Comparison of ENCODE assay signal across 26 mouse cellular contexts in the genomic region with DNA sequence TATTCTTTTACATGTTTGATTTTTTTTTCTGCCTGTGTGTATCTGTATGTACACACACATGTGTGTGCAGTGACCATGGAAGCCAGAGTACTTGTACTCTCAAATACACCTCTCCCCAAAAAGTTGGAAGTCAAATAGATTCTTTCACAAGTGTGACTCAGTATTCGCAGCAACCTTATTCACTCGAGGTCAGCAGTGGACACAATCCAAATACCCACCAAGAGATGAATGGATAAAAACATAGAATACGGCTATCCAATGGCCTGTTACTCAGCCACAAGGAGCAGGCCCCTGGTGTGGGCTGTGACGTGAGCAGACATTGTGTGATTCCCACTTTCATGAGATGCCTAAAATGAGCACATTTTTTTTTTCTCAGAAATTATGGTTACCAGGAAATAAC. TPM values are rescaled to one million over a fixed set of nuclear protein-coding genes. Genes with fewer than 3 reads are reported as not detected.
"Had no signal": no experiment of that assay in that cellular context is flagged by ENCODE, and none has a peak within 500 bp of the region (broad histone marks: within the 10 kb centered on the region; RNA-seq: fewer than 3 reads in every experiment).

No protein-coding gene starts in this region.

- H3K4me2 ChIP-seq: lung, embryonic 14.5 days; midbrain, embryonic 12.5 days; neural tube, embryonic 13.5 days; neural tube, embryonic 15.5 days had no signal

- H3K36me3 ChIP-seq: midbrain, embryonic 10.5 days; midbrain, embryonic 12.5 days; neural tube, embryonic 13.5 days; neural tube, embryonic 15.5 days had no signal

- H3K4me3 ChIP-seq: midbrain, embryonic 10.5 days; midbrain, embryonic 12.5 days; myocyte; neural tube, embryonic 13.5 days; neural tube, embryonic 15.5 days had no signal

- H3K27ac ChIP-seq: midbrain, embryonic 10.5 days; midbrain, embryonic 12.5 days; neural tube, embryonic 15.5 days had no signal

- H3K27me3 ChIP-seq: neural tube, embryonic 13.5 days; neural tube, embryonic 15.5 days had no signal

- H3K9ac ChIP-seq: lung, embryonic 14.5 days; midbrain, embryonic 12.5 days; neural tube, embryonic 13.5 days; neural tube, embryonic 15.5 days had no signal

- DNase-seq: lung, adult 18-20 months; lung, embryonic 14.5 days; lung, postnatal 10 days; lung, postnatal 4 days; midbrain, embryonic 14.5 days; retina, postnatal 1 day; right cerebral cortex, adult 18-20 months; right cerebral cortex, postnatal 25 days; right cerebral cortex, postnatal 4 days; spleen, adult 18-20 months; thymus, adult 18-20 months; thymus, postnatal 25 days; thymus, postnatal 4 days had no signal

- H3K9me3 ChIP-seq: midbrain, embryonic 10.5 days; midbrain, embryonic 12.5 days; neural tube, embryonic 13.5 days; neural tube, embryonic 15.5 days had no signal

- ATAC-seq: midbrain, embryonic 16.5 days had no signal

RNA-seq across cellular contexts. Expression of a gene that starts 32.0 kb away (rescaled TPM):
- total RNA-seq: megakaryocyte-erythroid progenitor cell, adult 5-6 weeks had no signal
- polyA plus RNA-seq: lung, embryonic 14.5 days; midbrain, embryonic 12.5 days; myocyte; neural tube, embryonic 11.5 days; small intestine, adult 2 months; stomach, embryonic 14.5 days; stomach, embryonic 16.5 days; urinary bladder, adult 2 months had no signal

RNA-seq across cellular contexts. Expression of a gene that starts 39.4 kb away (rescaled TPM):
- total RNA-seq: megakaryocyte, adult 5-6 weeks; megakaryocyte-erythroid progenitor cell, adult 5-6 weeks had no signal
- polyA plus RNA-seq: midbrain, embryonic 12.5 days had no signal
